Mouse (Mus musculus) liver, embryonic 14.5 days (tissue): ENCODE measurements at regions not wholly inside any gene's neighbourhood (a gene's known extent, or its start where the extent isn't known, plus 50 kb on each side); places are given as distances from the start of the nearest gene placed in this dataset.

Experiments
- CTCF ChIP-seq: IDR thresholded peaks from 2 replicates; pipeline ENCODE4 v1.5.1; 2016; ENCODE audit warnings: antibody characterized with exemption, low read depth, control low read depth
- EP300 ChIP-seq: IDR thresholded peaks from 2 replicates; pipeline ENCODE4 v1.6.1; 2016; ENCODE audit warnings: antibody characterized with exemption, low read depth

- no peak for TF ChIP-seq EP300
- no peak for TF ChIP-seq CTCF
Measured at GRCm38 (mm10) chr8:34744179-34744578, 632.6 kb upstream of the Gm10131 start.
